Mouse (Mus musculus): ENCODE measurements at regions not wholly inside any gene's neighbourhood (a gene's known extent, or its start where the extent isn't known, plus 50 kb on each side); places are given as distances from the start of the nearest gene placed in this dataset.

DNA sequence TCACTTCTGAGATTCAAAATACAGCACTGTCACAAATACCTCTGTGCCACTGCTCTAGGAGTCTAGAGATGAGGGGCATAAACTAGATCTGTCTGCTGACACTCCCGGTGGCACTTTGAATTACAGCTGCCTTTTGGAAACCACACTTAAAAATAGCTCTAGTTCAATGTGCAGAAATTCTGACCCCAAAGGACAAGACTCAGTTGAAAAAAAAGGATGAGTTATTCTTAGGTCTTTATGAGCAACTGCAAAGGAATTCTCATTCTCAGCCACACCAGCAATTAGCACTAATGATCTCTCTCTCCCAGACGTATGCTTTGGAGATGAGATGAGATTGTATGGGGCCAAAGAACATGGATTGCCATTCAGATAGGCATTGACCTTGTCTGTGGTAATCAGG is 104.3 kb upstream of the Zc3h12c start:
- TF ChIP-seq CTCF (IDR thresholded peaks at IDR 0.05; ENCODE audit: control insufficient read depth, insufficient read depth, insufficient read length), result no peak
- TF ChIP-seq MYOG (IDR thresholded peaks at IDR 0.05; ENCODE audit: control insufficient read depth, extremely low read depth, insufficient read length), result no peak
- no peak for TF ChIP-seq USF1 (IDR thresholded peaks at IDR 0.05; ENCODE audit: low read depth)
- no peak for TF ChIP-seq MAX (IDR thresholded peaks at IDR 0.05)
- TF ChIP-seq MYOD1 (IDR thresholded peaks at IDR 0.05; ENCODE audit: control insufficient read depth, insufficient read length, low read depth), result no peak
- TF ChIP-seq FOSL1 (IDR thresholded peaks at IDR 0.05; ENCODE audit: insufficient read depth, low read length, poor library complexity, severe bottlenecking), result no peak
- TF ChIP-seq CEBPB (IDR thresholded peaks at IDR 0.05; ENCODE audit: low read depth), result no peak

Measured in C2C12 (cell line).